Mouse (Mus musculus) small intestine, adult 2 months (tissue): ENCODE measurements around the gene Abhd2.

Experiments used
- CTCF ChIP-seq: fragments of 200-500 bp; IDR thresholded peaks from 2 replicates; pipeline ENCODE4 v1.5.1; 2012; ENCODE audit warnings: low read depth, mild to moderate bottlenecking, control low read depth, inconsistent platforms, low read length, moderate library complexity, mixed read lengths; ENCODE audit not compliant: insufficient replicate concordance, insufficient read length; ENCODE audit errors: extremely low read depth
- POLR2A ChIP-seq: fragments of 200-500 bp; IDR thresholded peaks from 2 replicates; pipeline ENCODE4 v1.6.1; 2012; ENCODE audit warnings: low read depth, mild to moderate bottlenecking, control low read depth, inconsistent platforms, low read length, moderate library complexity

GRCm38 (mm10) chr7:79285408-79285807 lies 12.4 kb downstream of the Abhd2 start:
- TF ChIP-seq CTCF (no peak), POLR2A (no peak)
